Comparison of ENCODE assay signal across 33 mouse cellular contexts in the genomic region with DNA sequence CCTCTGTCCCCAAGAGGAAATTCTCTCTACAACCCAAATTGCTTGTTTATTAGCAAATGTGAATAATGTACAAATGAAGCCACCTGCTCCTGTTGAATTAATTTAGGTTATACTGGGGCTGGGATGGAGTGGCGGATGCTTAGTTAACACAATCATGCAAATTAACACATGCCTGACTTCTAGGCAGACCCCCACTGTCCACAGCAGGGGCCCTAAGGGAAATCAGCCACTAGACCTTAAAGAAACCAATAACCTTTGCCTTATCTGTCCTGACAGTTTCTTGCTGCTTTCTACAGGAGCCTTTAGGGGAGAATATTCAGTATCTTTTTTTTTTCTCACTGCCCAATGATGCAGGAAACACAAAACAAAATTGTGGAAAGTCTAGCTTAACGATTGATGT.
"Had no signal": no experiment of that assay in that cellular context is flagged by ENCODE, and none has a peak within 500 bp of the region (broad histone marks: within the 10 kb centered on the region; RNA-seq: fewer than 3 reads in every experiment).

No protein-coding gene starts in this region.

- H3K27me3 ChIP-seq: heart, embryonic 12.5 days; heart, embryonic 13.5 days; heart, embryonic 15.5 days; hindbrain, embryonic 15.5 days; intestine, embryonic 15.5 days; kidney, embryonic 15.5 days had no signal

- H3K4me3 ChIP-seq: heart, adult 2 months; heart, embryonic 12.5 days; heart, embryonic 13.5 days; heart, embryonic 15.5 days; hindbrain, embryonic 10.5 days; hindbrain, embryonic 15.5 days; intestine, embryonic 15.5 days; kidney, embryonic 15.5 days; layer of hippocampus, adult 2 months had no signal

- H3K9ac ChIP-seq: heart, embryonic 12.5 days; heart, embryonic 13.5 days; heart, embryonic 15.5 days; hindbrain, embryonic 14.5 days; hindbrain, embryonic 15.5 days; intestine, embryonic 15.5 days; kidney, embryonic 15.5 days had no signal

- H3K27ac ChIP-seq: heart, adult 2 months; heart, embryonic 13.5 days; heart, embryonic 15.5 days; hindbrain, embryonic 10.5 days; hindbrain, embryonic 14.5 days; hindbrain, embryonic 15.5 days; hindbrain, postnatal 0 days; intestine, embryonic 15.5 days; kidney, embryonic 15.5 days; kidney, postnatal 0 days; layer of hippocampus, adult 2 months had no signal

- DNase-seq: heart, adult 2 months; heart, postnatal 10 days; heart, postnatal 14 days; heart, postnatal 36 days; heart, postnatal 4 days; kidney, adult 11 months; kidney, adult 18-20 months; kidney, adult 2 months; kidney, adult 8-10 months; kidney, adult 9 months; kidney, postnatal 10 days; kidney, postnatal 14 days; kidney, postnatal 25 days; kidney, postnatal 36 days; kidney, postnatal 4 days; layer of hippocampus, adult 9-11 months; layer of hippocampus, postnatal 36 days had no signal

- H3K36me3 ChIP-seq: heart, embryonic 12.5 days; heart, embryonic 13.5 days; heart, embryonic 15.5 days; hindbrain, embryonic 10.5 days; hindbrain, embryonic 15.5 days; intestine, embryonic 15.5 days; kidney, embryonic 15.5 days had no signal

- ATAC-seq: hindbrain, embryonic 16.5 days; hindbrain, postnatal 0 days; inflammation-experienced regulatory T-cells, adult 6 months; intestine, embryonic 15.5 days; intestine, embryonic 16.5 days; intestine, postnatal 0 days had no signal

- H3K9me3 ChIP-seq: heart, embryonic 12.5 days; heart, embryonic 13.5 days; heart, embryonic 15.5 days; hindbrain, embryonic 10.5 days; hindbrain, embryonic 15.5 days; intestine, embryonic 15.5 days; kidney, embryonic 15.5 days had no signal

- H3K4me2 ChIP-seq: heart, embryonic 11.5 days; heart, embryonic 12.5 days; heart, embryonic 13.5 days; heart, embryonic 15.5 days; hindbrain, embryonic 14.5 days; hindbrain, embryonic 15.5 days; intestine, embryonic 15.5 days; kidney, embryonic 15.5 days had no signal

- H3K4me1 ChIP-seq: heart, embryonic 12.5 days; heart, embryonic 13.5 days; heart, embryonic 15.5 days; hindbrain, embryonic 15.5 days; intestine, embryonic 15.5 days; kidney, embryonic 15.5 days had no signal
